Mouse (Mus musculus): ENCODE results near the gene Cbx4. TPM values are rescaled to one million over a fixed set of nuclear protein-coding genes. Genes with fewer than 3 reads are reported as not detected.
A peak's percentile ranks its signal among the peaks of the same experiment; 100 is the strongest.

The Cbx4 gene
- total RNA-seq (2021) = 10 to 100 TPM; 44.7 to 49.1 TPM
- long read RNA-seq, full-length matches to known transcripts = 64 of 79 reads
- long read RNA-seq, partial matches to known transcripts = 6 of 79 reads
- long read RNA-seq, other reads (novel, unspliced or antisense) = 9 of 79 reads

GRCm38 (mm10) chr11:119086144-119086971 is at the start of gene Cbx4:
Cbx4 (minus strand) TSS chr11:119086221.
- peak; percentile 88 to 90 for DNase-seq (ENCODE audit: low spot score in 2 of 2)

GRCm38 (mm10) chr11:119134586-119134985 is 48.6 kb upstream of the Cbx4 start:
- DNase-seq (ENCODE audit: low spot score in 2 of 2) = no peak

GRCm38 (mm10) chr11:119133437-119134221 is 47.6 kb upstream of the Cbx4 start:
- DNase-seq (ENCODE audit: low spot score in 2 of 2) = peak in 1 of 2 experiments; percentile 46

DNA sequence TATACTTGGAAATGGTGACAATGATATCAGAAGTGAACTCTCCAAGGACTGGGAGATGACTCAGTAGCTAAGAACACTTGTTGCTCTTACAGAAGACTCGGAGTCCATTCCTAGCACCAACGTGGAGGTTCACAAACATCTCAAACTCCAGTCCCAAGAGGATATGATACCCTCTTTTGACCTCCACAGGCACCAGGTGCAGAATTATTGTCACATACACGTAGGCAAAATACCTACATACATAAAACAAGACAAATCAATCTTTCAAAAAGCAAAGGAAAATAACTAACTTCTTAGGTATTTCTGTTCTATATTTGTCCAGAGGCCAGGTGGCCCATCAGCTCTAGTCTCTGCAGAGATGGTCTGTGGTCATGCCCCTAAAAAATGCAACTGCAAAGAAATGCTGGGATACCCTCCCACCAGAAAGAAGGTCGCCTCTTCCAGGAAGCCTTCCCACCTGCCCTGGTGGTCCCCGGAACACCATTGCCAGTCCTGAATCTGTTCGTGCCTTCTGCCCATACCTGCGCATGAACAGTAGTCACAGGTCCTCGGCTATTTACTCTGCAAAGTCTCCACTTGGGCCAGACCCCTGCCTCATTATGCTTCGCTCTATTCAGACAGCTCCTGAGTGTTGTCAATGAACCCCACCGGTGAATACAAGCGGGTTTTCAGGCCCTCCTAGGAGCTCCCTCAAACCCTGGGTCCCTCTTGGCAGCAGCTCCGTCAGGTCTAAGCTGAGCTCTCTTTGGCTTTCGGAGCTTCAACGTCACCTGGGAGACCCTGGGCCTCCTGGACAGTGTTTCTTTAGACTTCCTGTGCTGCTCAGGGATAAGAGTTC is 46.4 kb upstream of the Cbx4 start:
- no peak for DNase-seq (ENCODE audit: low spot score in 2 of 2)

DNA sequence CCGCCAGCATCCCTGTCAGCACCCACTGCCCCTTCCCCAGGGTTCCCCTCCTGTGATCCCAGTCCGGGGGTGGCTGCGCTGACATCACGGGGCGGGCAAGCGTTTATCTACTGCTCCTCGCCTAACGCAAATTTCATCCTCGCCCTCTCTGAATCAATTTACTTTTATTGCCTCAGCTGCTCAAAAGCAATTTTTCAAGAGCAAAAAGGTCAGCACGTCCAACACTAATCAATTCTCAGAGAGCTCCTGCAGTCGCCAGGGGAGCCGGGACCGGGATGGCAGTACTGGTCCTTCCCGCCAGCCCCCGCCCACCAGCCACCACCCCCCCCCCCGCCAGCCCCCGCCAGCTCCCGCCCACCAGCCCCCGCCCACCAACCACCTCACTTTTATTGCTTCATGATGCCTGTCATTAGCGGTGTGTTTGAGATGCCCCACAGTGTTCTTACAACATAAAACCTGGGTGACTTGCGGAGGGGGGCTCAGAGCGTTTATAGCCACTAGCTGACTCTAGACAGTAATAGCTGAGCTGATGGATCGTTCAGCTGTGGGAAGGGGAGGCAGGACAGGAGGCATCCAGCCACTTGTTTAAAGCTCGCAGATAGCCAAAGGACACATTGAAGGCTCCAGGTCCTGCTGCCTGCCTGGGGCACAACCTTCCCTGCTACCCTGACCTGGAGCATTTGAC is 44.2 kb upstream of the Cbx4 start:
- DNase-seq (ENCODE audit: low spot score in 2 of 2) = no peak

DNA sequence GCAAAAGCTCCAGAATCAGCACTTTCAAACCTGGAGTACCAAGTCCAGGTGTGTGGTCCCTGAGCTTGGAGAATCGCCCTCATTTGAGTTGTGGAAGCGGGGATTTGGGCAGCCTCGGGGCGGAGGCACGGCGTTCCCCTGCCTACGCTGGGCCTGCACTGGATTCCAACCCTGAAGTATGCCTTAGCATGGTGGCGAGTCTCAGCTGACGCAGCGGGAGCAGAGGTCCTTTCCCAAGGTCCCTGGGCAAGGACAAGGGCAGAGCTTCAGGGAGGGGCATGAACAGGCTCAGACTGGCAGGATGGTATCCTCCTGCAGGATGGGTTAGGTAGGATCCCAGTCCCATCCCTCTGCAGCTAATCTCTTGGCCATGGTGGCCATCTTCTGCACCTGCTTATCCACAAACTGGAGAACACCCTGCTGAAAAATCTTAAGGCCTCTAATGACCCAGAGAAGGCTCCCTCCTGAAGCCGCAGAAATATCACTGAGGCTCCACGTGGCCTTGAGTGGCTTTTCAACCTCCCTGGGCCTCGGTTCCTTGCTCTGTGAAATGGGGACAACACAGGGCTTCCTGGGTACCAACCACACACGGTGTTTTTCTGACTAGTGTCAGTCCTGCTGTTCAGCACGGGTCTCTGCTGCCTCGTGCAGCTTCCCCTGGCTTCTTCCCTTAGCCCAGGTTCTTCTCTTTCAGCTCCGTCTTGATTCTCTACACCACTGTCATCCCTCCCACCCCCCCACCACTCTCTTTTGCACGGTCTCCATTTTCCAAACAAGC is 43.4 kb upstream of the Cbx4 start:
- DNase-seq (ENCODE audit: low spot score in 2 of 2) = no peak

GRCm38 (mm10) chr11:119128668-119129280 is 42.8 kb upstream of the Cbx4 start:
- DNase-seq (ENCODE audit: low spot score in 2 of 2) = no peak

DNA sequence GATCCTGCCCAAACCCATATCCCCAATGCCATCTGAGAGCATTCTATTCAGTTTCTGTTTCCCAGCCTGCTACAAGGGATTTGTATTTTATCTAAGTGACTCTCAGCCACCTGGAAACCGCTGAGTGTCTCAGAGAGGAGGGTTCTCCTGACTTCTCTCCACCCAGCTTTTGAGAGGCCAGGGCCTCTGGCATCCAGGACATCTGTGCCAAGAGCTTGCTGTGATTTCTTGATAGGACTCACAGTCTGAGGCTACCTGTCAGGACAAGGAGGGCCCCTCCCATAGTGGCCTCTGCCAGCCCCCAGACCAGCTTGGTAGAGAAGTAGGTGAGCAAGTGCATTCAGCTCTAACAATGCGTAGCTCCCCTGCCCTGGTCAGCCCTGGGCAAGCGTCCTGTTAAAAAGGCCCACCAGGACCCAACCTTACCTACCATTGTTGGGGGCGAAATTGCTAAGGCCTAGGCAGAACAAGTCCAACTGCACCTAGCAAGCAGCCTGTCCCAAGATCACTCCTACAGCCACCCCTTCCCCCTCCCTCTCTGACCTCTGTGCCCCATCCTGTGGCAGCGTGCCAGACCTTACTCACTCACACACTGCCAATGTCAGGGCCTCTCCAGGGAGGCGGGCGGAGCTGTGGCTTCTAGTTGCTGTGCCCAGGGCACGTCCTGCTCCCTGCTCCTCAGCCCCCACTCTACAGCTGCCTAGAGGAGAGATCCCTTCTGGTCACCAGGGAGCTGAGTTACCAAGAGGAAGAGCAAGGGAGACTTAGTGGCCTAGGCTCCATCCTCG is 41.9 kb upstream of the Cbx4 start:
- no peak for DNase-seq (ENCODE audit: low spot score in 2 of 2)

- DNase-seq (ENCODE audit: low spot score in 2 of 2) = no peak
Measured at GRCm38 (mm10) chr11:119127147-119127546, 41.1 kb upstream of the Cbx4 start.

GRCm38 (mm10) chr11:119125929-119126861 is 40.2 kb upstream of the Cbx4 start:
- DNase-seq (ENCODE audit: low spot score in 2 of 2) = peak in 1 of 2 experiments; percentile 38

GRCm38 (mm10) chr11:119124536-119124935 is 38.5 kb upstream of the Cbx4 start:
- no peak for DNase-seq (ENCODE audit: low spot score in 2 of 2)

GRCm38 (mm10) chr11:119123522-119124319 is 37.7 kb upstream of the Cbx4 start:
- DNase-seq (ENCODE audit: low spot score in 2 of 2) = no peak

- no peak for DNase-seq (ENCODE audit: low spot score in 2 of 2)
Measured at GRCm38 (mm10) chr11:119122396-119122795, 36.4 kb upstream of the Cbx4 start.

DNA sequence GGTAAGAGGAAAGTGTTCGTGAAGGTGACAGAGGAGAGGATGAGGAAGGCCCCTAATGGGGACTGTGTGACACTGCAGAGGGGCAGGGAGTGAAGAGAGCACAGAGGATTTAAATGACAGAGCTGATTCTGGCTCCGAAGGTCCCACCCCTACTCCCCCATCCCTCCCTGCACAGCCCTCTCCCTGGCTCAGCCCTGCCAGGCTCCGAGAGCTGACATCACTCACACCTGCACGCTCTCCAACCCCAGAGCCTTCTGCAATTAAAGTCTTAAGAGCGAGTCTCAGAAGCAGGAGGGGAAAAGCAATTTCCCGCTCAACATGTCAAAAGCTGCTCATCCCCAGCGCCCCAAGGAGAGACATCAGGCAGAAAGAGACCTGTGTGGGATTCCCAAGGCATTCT is 32.9 kb upstream of the Cbx4 start:
- no peak for DNase-seq (ENCODE audit: low spot score in 2 of 2)

DNA sequence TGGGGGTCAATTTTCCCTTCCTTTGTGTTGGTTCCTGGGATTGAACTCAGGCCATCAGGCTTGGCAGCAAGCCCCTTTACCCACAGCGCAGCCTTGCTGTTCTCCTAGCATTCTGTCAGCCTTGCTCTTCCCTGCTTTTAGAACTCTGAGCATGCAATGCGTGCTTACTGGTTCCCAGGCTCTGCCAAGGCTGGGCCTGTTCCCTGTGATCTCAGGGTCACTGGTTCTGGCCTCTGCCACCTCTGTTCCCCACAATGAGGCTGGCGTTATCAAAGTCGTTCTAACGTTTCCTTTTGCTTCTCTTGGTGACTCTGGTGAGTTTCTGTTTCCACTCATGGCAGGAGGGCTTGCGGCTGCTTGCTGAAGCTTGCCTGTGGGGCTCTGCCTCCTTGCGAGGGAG is 31.9 kb upstream of the Cbx4 start:
- DNase-seq (ENCODE audit: low spot score in 2 of 2) = no peak

- DNase-seq (ENCODE audit: low spot score in 2 of 2) = no peak
Measured at GRCm38 (mm10) chr11:119116992-119117391, 31.0 kb upstream of the Cbx4 start.

- no peak for DNase-seq (ENCODE audit: low spot score in 2 of 2)
Measured at GRCm38 (mm10) chr11:119112721-119113120, 26.7 kb upstream of the Cbx4 start.
